Mouse (Mus musculus) midbrain, postnatal 0 days (tissue): ENCODE data around the gene Ctdspl. TPM values are rescaled to one million over a fixed set of nuclear protein-coding genes. Genes with fewer than 3 reads are reported as not detected.
A peak's percentile ranks its signal among the peaks of the same experiment; 100 is the strongest.

Experiments
- ATAC-seq: fragments of 200-750 bp; cut with Nextera tagmentation; 2 replicates; pipeline ENCODE4 v1.8.0; 2017; ENCODE audit warnings: moderate number of reproducible peaks, mild to moderate bottlenecking, moderate TSS enrichment, moderate library complexity; ENCODE audit not compliant: low FRiP score
- DNase-seq: peaks from one replicate; pipeline ENCODE4 v3.0.0-alpha.2; 2015; ENCODE audit warnings: low spot score
- H3K27ac ChIP-seq: fragments of 300-500 bp; sonication (generic); 2 replicates; pipeline ENCODE4 v1.5.1; 2014; ENCODE audit warnings: low read depth, mild to moderate bottlenecking, low read length, mixed read lengths
- H3K27me3 ChIP-seq: fragments of 300-500 bp; sonication (generic); 2 replicates; pipeline ENCODE4 v1.6.1; 2014; ENCODE audit warnings: low read length, control low read depth, mixed read lengths; ENCODE audit not compliant: insufficient read depth
- H3K36me3 ChIP-seq: fragments of 300-500 bp; sonication (generic); 2 replicates; pipeline ENCODE4 v1.6.1; 2014; ENCODE audit warnings: low read length, control low read depth, mixed read lengths; ENCODE audit not compliant: insufficient read depth
- H3K4me1 ChIP-seq: fragments of 300-500 bp; sonication (generic); 2 replicates; pipeline ENCODE4 v1.6.1; 2014; ENCODE audit warnings: mild to moderate bottlenecking, control low read depth, antibody characterized with exemption, low read length, mixed read lengths; ENCODE audit not compliant: insufficient read depth
- H3K4me2 ChIP-seq: fragments of 300-500 bp; sonication (generic); 2 replicates; pipeline ENCODE4 v1.6.1; 2014; ENCODE audit warnings: low read depth, mild to moderate bottlenecking, low read length, mixed read lengths; ENCODE audit not compliant: poor library complexity, severe bottlenecking
- H3K4me3 ChIP-seq: fragments of 300-500 bp; sonication (generic); 2 replicates; pipeline ENCODE4 v1.5.1; 2014; ENCODE audit warnings: low read depth, mild to moderate bottlenecking, low read length, moderate library complexity
- H3K9ac ChIP-seq: fragments of 300-500 bp; sonication (generic); replicated peaks from 2 replicates; pipeline ENCODE4 v1.6.1; 2014; ENCODE audit warnings: mild to moderate bottlenecking, low read length, moderate library complexity, mixed read lengths; ENCODE audit not compliant: poor library complexity, severe bottlenecking
- H3K9me3 ChIP-seq: fragments of 300-500 bp; sonication (generic); 2 replicates; pipeline ENCODE4 v1.6.1; 2016; ENCODE audit warnings: low read length, control low read depth
- CTCF ChIP-seq: IDR thresholded peaks from 2 replicates; pipeline ENCODE4 v1.5.1; 2016; ENCODE audit warnings: antibody characterized with exemption, mild to moderate bottlenecking
- WGBS: fragments of 180-500 bp; shearing (Covaris S2); extraction: QIAGEN DNeasy Blood & Tissue Kit; methylation state at CpG from one replicate; pipeline ENCODE4 v1.1.7; 2014; 5-methylcytosine and 5-hydroxymethylcytosine counted together
- polyA plus RNA-seq: library from polyadenylated mRNA; unstranded; fragments of >200 nt; fragmentation: Nextera tagmentation; extraction: Ambion mirVana; gene quantifications from 2 replicates; pipeline ENCODE4 v1.2.1, GENCODE M21; 2015
- total RNA-seq: library from RNA; depleted of rRNA; stranded (reverse); fragments of >200 nt; gene quantifications from 2 replicates; pipeline ENCODE4 v1.2.3, GENCODE M21; 2014

The Ctdspl gene
- total and polyA plus RNA-seq, 2 experiments from 2014 or later = 7.1 to 11.9 TPM

- peak within 1 kb of the TSS; percentile 29; the same call in 1 of the 2 replicates for H3K4me2 ChIP-seq
- no peak for TF ChIP-seq CTCF
- no peaks in the 10 kb centered on the region for H3K36me3 ChIP-seq
- ATAC-seq (no peak), DNase-seq (no peak)
- H3K9ac ChIP-seq = no peak within 1 kb of the TSS
- no peaks in the 10 kb centered on the region for H3K9me3 ChIP-seq
- H3K27ac ChIP-seq = no peak within 1 kb of the TSS
- H3K4me3 ChIP-seq = peak within 1 kb of the TSS; percentile 1; the same call in 1 of the 2 replicates
- H3K4me1 ChIP-seq = no peaks in the 10 kb centered on the region
- no peaks in the 10 kb centered on the region for H3K27me3 ChIP-seq
- 23% methylated on average over 22 of the region's 22 CpGs for WGBS
These were observed 126.1 kb downstream of the Ctdspl start, which contains the start of gene Vill for GRCm38 (mm10) chr9:119052154-119052944. Vill (plus strand) TSS chr9:119052778.

DNA sequence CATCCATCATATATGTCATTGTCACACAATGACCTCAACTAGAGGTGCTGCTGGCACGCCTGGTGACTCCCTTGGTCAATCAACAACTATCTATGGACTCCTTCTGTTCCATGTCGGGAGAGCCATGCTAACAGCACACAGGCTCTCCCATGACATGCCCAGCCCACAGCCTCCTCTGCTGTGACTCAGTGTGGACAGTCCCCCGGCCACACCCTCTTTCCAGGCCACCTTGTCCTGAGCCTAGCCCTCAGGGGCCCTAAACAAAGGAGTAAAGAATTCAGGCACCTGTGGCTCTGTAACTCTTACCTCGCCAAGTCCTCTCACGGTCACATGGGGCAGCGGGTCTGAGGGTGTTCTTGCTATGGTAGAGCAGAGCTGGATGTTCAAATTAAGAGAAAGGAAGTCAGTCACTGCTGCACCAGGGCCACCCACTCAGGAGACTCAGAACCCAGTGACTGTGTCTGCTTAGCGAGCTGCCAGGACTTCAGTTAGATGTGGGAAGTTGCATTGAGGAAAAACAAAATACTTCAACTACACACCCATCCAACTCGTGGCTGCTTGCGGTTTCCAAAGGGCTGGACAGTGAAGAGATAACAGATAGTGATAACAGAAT lies 127.8 kb downstream of the Ctdspl start:
- WGBS = 85% methylated on average over 9 of the region's 9 CpGs
- Histone ChIP-seq H3K4me2 (no peak overlapping the region), H3K36me3 (no peaks in the 10 kb centered on the region), H3K4me3 (no peak overlapping the region), H3K9ac (no peak overlapping the region), H3K4me1 (no peaks in the 10 kb centered on the region), H3K9me3 (no peaks in the 10 kb centered on the region), H3K27me3 (no peaks in the 10 kb centered on the region), H3K27ac (no peak overlapping the region)
- DNase-seq (no peak), ATAC-seq (no peak)
- TF ChIP-seq CTCF = no peak

DNA sequence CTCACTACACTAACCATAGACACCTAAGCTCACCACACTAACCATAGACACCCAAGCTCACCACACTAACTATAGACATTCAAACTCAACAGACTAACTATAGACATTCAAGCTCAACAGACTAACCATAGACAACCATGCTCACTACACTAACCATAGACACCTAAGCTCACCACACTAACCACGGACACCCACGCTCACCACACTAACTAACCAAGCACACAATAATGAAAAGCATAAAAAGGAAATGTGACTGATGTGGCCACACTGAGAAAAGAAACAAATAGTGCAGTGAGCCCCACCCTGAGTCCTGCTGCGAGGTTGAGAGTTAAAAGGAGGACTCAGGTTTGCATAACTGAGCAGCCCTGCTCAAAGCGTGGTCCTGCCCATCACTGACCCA lies 129.1 kb downstream of the Ctdspl start:
- no peak overlapping the region for H3K4me3 ChIP-seq
- WGBS = 89% methylated on average over 4 of the region's 4 CpGs

GRCm38 (mm10) chr9:119058245-119058644 lies 132.0 kb downstream of the Ctdspl start:
- no peaks in the 10 kb centered on the region for H3K4me1 ChIP-seq
- DNase-seq (no peak), ATAC-seq (no peak)
- H3K36me3 ChIP-seq = no peaks in the 10 kb centered on the region
- TF ChIP-seq CTCF = no peak
- H3K27me3 ChIP-seq = no peaks in the 10 kb centered on the region
- H3K27ac ChIP-seq = no peak overlapping the region
- 77% methylated on average over 7 of the region's 7 CpGs for WGBS
- H3K4me2 ChIP-seq = no peak overlapping the region
- no peaks in the 10 kb centered on the region for H3K9me3 ChIP-seq
- H3K4me3 ChIP-seq = no peak overlapping the region
- H3K9ac ChIP-seq = no peak overlapping the region

More for the DNA sequence above, 129.1 kb downstream of the Ctdspl start:
- no peak overlapping the region for H3K27ac ChIP-seq
- no peaks in the 10 kb centered on the region for H3K4me1 ChIP-seq
- H3K36me3 ChIP-seq = no peaks in the 10 kb centered on the region
- no peaks in the 10 kb centered on the region for H3K9me3 ChIP-seq
- no peaks in the 10 kb centered on the region for H3K27me3 ChIP-seq
- ATAC-seq = no peak
- DNase-seq = no peak
- no peak overlapping the region for H3K9ac ChIP-seq
- TF ChIP-seq CTCF = no peak
- H3K4me2 ChIP-seq = no peak overlapping the region

DNA sequence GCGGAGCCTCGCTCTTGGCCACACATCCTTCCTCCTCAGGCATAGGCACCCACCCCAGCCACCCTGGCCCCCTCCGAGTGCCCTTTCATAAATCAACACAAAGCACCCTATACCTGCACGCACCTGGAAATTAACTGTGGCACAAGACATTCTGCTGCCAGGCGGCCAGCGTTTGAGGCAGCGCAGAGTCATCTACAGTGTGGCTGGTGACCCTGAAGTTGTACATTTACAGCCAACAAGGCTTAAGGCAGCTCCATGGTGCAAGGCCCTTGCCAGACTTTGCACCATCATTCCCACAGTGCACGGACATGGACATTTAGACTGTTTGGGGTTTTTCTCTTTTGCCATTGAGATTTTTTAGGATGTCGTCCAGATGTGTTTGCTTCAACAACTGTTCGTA lies 134.4 kb downstream of the Ctdspl start:
- Histone ChIP-seq H3K36me3 (no peaks in the 10 kb centered on the region), H3K9ac (no peak overlapping the region), H3K9me3 (no peaks in the 10 kb centered on the region), H3K27ac (no peak overlapping the region), H3K4me3 (no peak overlapping the region), H3K4me2 (no peak overlapping the region), H3K4me1 (no peaks in the 10 kb centered on the region), H3K27me3 (no peaks in the 10 kb centered on the region)
- no peak for ATAC-seq
- TF ChIP-seq CTCF = no peak
- 88% methylated on average over 10 of the region's 10 CpGs for WGBS
- DNase-seq = no peak

DNA sequence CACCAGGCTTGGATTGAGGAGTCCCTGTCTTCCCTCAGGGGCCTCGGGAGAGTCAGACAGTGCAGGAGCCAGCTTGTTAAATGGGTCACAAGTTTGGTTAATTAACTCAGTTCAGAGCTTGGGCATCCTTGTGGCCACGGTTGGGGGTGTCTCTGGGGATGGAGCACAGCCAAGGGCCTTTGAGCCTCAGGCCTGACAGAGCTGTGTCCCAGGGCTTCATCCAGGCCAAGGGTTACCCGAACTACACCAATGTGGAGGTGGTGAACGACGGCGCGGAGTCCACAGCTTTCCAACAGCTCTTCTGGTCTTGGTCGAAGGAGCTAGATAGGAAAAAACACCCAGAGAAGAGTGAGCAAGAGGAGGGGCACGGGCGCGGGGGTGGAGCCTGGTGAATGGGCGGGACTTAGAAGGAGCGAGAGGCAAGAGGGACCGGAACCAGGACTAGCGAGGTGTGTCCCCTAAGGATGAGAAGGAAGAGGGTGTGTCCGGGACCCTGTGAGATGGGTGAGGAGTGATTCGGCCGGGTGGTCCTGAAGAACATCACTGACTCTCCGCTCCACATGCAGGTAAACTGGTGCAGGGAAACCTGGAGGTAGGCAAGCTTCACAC lies 136.9 kb downstream of the Ctdspl start:
- H3K36me3 ChIP-seq = no peaks in the 10 kb centered on the region
- H3K27me3 ChIP-seq = no peaks in the 10 kb centered on the region
- H3K4me1 ChIP-seq = no peaks in the 10 kb centered on the region
- no peak overlapping the region for H3K4me3 ChIP-seq
- WGBS = 34% methylated on average over 19 of the region's 19 CpGs
- H3K9me3 ChIP-seq = no peaks in the 10 kb centered on the region
- ATAC-seq (no peak), DNase-seq (no peak)
- H3K9ac ChIP-seq = no peak overlapping the region
- no peak overlapping the region for H3K4me2 ChIP-seq
- H3K27ac ChIP-seq = no peak overlapping the region
- TF ChIP-seq CTCF = no peak
